Mouse (Mus musculus) liver, postnatal 0 days (tissue): ENCODE measurements around the gene Abhd15.

Experiments
- CTCF ChIP-seq: sonication (generic); IDR thresholded peaks from 2 replicates; pipeline ENCODE4 v1.5.1; 2016; ENCODE audit warnings: antibody characterized with exemption, low read depth
- EP300 ChIP-seq: IDR thresholded peaks from 2 replicates; pipeline ENCODE4 v1.6.1; 2016; ENCODE audit warnings: antibody characterized with exemption, low read depth, mild to moderate bottlenecking

DNA sequence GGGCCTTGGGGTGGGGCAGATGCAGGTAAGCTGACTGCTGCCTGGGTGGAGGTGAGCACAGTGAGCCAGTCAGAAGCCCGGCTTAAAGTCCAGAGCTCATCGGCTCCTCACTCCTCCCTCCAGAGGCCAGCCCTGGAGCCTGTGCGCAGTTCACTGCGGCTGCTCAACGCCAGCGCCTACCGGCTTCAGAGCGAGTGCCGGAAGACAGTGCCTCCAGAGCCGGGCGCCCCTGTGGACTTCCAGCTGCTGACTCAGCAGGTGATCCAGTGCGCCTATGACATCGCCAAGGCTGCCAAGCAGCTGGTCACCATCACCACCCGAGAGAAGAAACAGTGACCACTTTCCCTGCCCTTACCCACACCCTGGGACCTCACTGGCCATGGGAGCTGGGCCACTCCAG is 8.6 kb upstream of the Abhd15 start:
- TF ChIP-seq CTCF (no peak), EP300 (no peak)
